Mouse (Mus musculus) stomach, postnatal 0 days (tissue): ENCODE measurements around the gene Psmb3.

Experiments
- CTCF ChIP-seq: IDR thresholded peaks from 2 replicates; pipeline ENCODE4 v1.5.1; 2016; ENCODE audit warnings: antibody characterized with exemption, low read depth, mild to moderate bottlenecking, moderate library complexity
- EP300 ChIP-seq: optimal IDR thresholded peaks from 2 replicates; pipeline ENCODE3; 2016; ENCODE audit warnings: antibody characterized with exemption

DNA sequence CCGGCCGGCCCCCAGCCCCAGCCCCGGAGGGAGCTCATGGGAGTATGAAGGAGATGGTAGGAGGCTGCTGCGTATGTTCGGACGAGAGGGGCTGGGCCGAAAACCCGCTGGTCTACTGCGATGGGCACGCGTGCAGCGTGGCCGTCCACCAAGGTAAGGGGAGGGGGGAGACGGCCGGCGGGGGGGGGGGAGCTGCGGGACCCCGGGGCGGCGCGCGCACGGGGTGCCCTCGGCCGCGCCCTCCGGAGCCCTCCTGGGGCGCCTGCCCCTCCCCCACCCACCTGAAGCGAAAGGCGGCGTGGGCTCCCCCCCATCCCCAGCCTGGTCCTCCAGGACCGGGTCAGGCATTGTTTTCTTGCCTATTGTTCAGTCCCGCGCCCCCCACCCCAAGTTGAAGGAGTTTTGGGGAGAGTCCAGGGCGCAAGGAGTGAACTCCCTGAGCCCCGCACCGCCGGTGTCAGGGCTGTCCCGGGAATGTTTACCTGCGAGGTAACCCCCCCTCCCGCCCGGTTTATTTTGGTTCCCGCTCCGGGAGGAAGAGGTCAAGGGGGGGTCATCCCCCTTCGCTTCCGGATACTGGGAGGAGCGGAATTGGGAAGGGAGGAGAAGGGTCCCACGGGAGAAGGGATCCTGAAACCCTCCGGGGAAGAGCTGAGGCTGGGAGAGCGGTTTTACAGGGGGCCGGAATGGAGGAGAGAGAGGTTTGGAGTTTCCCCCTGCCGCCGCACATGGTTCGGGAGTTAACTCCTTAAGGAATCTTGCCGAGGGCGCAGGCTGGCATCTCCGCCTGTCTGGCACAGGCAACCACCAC lies 39.5 kb upstream of the Psmb3 start:
- no peak for TF ChIP-seq CTCF
- TF ChIP-seq EP300 = no peak
